Mouse (Mus musculus): ENCODE data around the gene Zfp638. TPM values are rescaled to one million over a fixed set of nuclear protein-coding genes. Genes with fewer than 3 reads are reported as not detected.
"Not testable (repeated sequence)": the region's sequence is repeated elsewhere in the genome, so short reads cannot be mapped to it uniquely, and the experiment has no call there.

The Zfp638 gene
- polyA plus RNA-seq, 2 experiments, result 55.4 to 61.8 TPM

DNA sequence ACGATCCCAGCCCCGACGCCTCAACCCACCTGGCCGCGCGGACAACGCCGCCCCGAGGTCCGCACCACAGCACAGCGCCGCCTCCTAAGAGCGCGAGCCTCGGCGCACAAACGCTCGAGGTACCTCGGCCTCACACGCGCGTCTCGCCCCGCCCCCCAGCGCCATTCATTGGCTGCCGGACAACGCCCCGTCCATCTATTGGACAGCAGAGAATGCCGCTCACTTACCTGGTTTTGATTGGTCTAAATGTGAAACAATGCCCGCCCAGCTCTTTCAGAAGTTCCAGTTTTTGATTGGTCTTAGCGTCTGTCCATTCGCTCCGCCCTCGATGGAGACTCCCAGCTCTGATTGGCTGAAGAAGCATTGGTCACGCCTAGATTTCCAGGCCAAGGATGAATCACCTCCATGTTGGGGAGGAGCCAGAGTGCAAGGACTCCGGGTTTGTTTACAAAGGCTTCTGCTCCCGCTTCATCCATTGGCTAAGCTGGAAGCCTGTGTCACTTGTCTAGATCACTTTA is 35.2 kb upstream of the Zfp638 start, which contains the start of gene Paip2b:
Gene Paip2b (minus strand): TSS at position 136 of the 518 bp plus-strand sequence.
- DNase-seq (ENCODE audit: low spot score), result peak; percentile 100

DNA sequence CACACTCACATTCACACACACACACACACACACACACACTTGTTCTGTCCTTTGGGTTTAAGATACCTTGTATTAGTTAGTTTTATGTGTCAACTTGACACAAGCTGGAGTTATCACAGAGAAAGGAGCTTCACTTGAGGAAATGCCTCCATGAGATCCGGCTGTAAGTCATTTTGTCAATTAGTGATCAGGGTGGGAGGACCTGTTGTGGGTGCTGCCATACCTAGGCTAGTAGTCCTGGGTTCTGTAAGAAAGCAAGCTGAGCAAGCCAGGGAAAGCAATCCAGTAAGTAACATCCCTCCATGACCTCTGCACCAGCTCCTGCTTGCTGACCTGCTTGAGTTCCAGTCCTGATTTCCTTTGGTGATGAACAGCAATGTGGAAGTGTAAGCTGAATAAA is 34.5 kb upstream of the Zfp638 start:
- not testable (repeated sequence) for H3K27ac ChIP-seq (replicated peaks; ENCODE audit: low read depth, low read length); H3K4me1 ChIP-seq (ENCODE audit: control insufficient read depth, insufficient read depth, low read length); DNase-seq (ENCODE audit: low spot score); H3K9me3 ChIP-seq (ENCODE audit: control insufficient read depth, low read length); H3K27me3 ChIP-seq (ENCODE audit: control insufficient read depth, insufficient read depth, low read length); ATAC-seq (ENCODE audit: low FRiP score, low read depth); H3K36me3 ChIP-seq (ENCODE audit: control insufficient read depth, insufficient read depth, low read length)
- H3K4me2 ChIP-seq (replicated peaks; ENCODE audit: low read depth, low read length, severe bottlenecking), result peak overlapping the region; percentile 56
- 59% methylated on average over 1 of the region's 1 CpGs for WGBS
- H3K9ac ChIP-seq (ENCODE audit: low read depth, low read length, severe bottlenecking), result 0 out of 2 replicates have a peak overlapping the region, but pooled peaks have one; percentile 36
- H3K4me3 ChIP-seq (replicated peaks; ENCODE audit: low read length), result peak overlapping the region; percentile 74

More for the DNA sequence above, 35.2 kb upstream of the Zfp638 start, which contains the start of gene Paip2b:
- Histone ChIP-seq H3K9me3 (ENCODE audit: control insufficient read depth, low read length) (no peaks in the 10 kb centered on the region), H3K27me3 (ENCODE audit: control insufficient read depth, insufficient read depth, low read length) (no peaks in the 10 kb centered on the region), H3K4me1 (ENCODE audit: control insufficient read depth, insufficient read depth, low read length) (peaks cover 7% of the 10 kb centered on the region), H3K9ac (ENCODE audit: low read depth, low read length, severe bottlenecking) (peak within 1 kb of the TSS; percentile 82), H3K27ac (replicated peaks; ENCODE audit: low read depth, low read length) (peak within 1 kb of the TSS; percentile 87), H3K4me2 (replicated peaks; ENCODE audit: low read depth, low read length, severe bottlenecking) (peak within 1 kb of the TSS; percentile 87), H3K36me3 (ENCODE audit: control insufficient read depth, insufficient read depth, low read length) (no peaks in the 10 kb centered on the region), H3K4me3 (replicated peaks; ENCODE audit: low read length) (peak within 1 kb of the TSS; percentile 74)
- peak; percentile 99 for ATAC-seq (ENCODE audit: low FRiP score, low read depth)
- under 1% methylated on average over 36 of the region's 37 CpGs for WGBS
- TF ChIP-seq POLR2A (IDR thresholded peaks at IDR 0.05; ENCODE audit: borderline replicate concordance, extremely low read depth, insufficient read depth, insufficient read length), result peak; percentile 95

DNA sequence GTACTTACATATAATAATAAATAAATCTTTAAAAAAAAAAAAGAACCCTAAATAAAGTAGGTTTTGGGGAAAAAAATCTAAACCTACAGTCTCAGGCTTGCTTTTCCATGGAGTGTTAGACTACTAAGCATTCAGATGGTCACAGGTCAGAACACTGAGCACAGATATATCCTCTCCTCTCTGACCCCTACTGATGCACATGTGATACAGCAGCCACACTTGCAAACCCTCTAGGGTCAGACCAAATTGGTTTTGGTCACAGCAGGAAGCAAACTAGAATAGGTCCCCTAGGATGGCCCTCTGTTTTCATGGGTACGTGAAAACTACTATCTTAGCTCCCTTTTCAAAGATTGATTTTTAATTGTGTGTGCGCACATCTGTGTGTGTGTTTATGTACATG is 30.1 kb upstream of the Zfp638 start:
- Histone ChIP-seq H3K27me3 (ENCODE audit: control insufficient read depth, insufficient read depth, low read length) (no peaks in the 10 kb centered on the region), H3K36me3 (ENCODE audit: control insufficient read depth, insufficient read depth, low read length) (no peaks in the 10 kb centered on the region), H3K4me1 (ENCODE audit: control insufficient read depth, insufficient read depth, low read length) (peaks cover 3% of the 10 kb centered on the region), H3K27ac (replicated peaks; ENCODE audit: low read depth, low read length) (no peak overlapping the region), H3K9ac (ENCODE audit: low read depth, low read length, severe bottlenecking) (no peak overlapping the region), H3K4me2 (replicated peaks; ENCODE audit: low read depth, low read length, severe bottlenecking) (no peak overlapping the region), H3K4me3 (replicated peaks; ENCODE audit: low read length) (no peak overlapping the region), H3K9me3 (ENCODE audit: control insufficient read depth, low read length) (no peaks in the 10 kb centered on the region)
- 86% methylated on average over 2 of the region's 2 CpGs for WGBS
- TF ChIP-seq POLR2A (IDR thresholded peaks at IDR 0.05; ENCODE audit: borderline replicate concordance, extremely low read depth, insufficient read depth, insufficient read length), result no peak
- DNase-seq (ENCODE audit: low spot score) (no peak), ATAC-seq (ENCODE audit: low FRiP score, low read depth) (no peak)

DNA sequence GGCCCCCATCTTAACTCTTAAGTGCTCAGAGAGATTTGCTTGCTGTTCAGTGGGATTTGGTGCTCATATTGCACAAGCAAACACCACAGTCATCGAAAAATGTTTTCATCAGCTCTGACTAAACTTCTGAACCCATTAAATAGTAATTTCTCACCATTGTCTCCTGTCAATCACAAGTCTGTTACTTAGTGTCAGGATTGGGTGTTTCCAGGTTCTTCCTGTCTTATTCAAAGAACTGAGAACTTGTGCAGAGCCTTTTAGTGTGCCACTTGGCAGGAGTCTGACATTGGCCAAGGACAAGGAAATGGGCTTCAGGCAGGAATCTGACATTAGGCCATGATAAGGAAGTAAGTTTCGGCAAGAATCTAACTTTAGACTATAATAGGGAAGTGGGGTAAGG is 28.9 kb upstream of the Zfp638 start:
- ATAC-seq (ENCODE audit: low FRiP score, low read depth) (no peak), DNase-seq (ENCODE audit: low spot score) (no peak)
- Histone ChIP-seq H3K4me3 (replicated peaks; ENCODE audit: low read length) (no peak overlapping the region), H3K4me2 (replicated peaks; ENCODE audit: low read depth, low read length, severe bottlenecking) (no peak overlapping the region), H3K9me3 (ENCODE audit: control insufficient read depth, low read length) (no peaks in the 10 kb centered on the region), H3K36me3 (ENCODE audit: control insufficient read depth, insufficient read depth, low read length) (no peaks in the 10 kb centered on the region), H3K9ac (ENCODE audit: low read depth, low read length, severe bottlenecking) (no peak overlapping the region), H3K27ac (replicated peaks; ENCODE audit: low read depth, low read length) (no peak overlapping the region), H3K27me3 (ENCODE audit: control insufficient read depth, insufficient read depth, low read length) (no peaks in the 10 kb centered on the region), H3K4me1 (ENCODE audit: control insufficient read depth, insufficient read depth, low read length) (no peaks in the 10 kb centered on the region)
- no peak for TF ChIP-seq POLR2A (IDR thresholded peaks at IDR 0.05; ENCODE audit: borderline replicate concordance, extremely low read depth, insufficient read depth, insufficient read length)
- WGBS, result 92% methylated on average over 2 of the region's 2 CpGs

DNA sequence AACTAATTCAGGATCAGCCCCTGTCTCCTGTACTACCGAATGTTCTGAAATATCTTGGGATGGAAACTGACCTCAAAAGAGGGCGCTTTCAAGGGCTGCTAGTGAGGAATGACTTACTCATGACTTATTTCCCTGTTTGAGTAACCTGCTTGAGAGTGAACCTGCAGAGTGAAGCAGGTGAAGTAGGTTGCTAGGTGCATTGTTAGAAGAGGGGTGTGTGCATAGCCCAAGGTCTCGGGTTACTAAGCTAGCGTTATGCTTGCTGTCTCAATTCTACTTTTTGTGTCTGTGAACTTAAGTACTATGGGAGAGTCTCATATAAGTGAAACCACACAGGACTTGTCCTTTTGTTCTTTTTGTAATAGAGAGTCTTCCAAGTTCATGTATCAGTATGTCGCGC is 26.8 kb upstream of the Zfp638 start:
- no peak overlapping the region for H3K4me2 ChIP-seq (replicated peaks; ENCODE audit: low read depth, low read length, severe bottlenecking)
- ATAC-seq (ENCODE audit: low FRiP score, low read depth) (no peak), DNase-seq (ENCODE audit: low spot score) (no peak)
- H3K4me1 ChIP-seq (ENCODE audit: control insufficient read depth, insufficient read depth, low read length), result no peaks in the 10 kb centered on the region
- H3K9me3 ChIP-seq (ENCODE audit: control insufficient read depth, low read length), result no peaks in the 10 kb centered on the region
- H3K4me3 ChIP-seq (replicated peaks; ENCODE audit: low read length), result no peak overlapping the region
- no peak for TF ChIP-seq POLR2A (IDR thresholded peaks at IDR 0.05; ENCODE audit: borderline replicate concordance, extremely low read depth, insufficient read depth, insufficient read length)
- 81% methylated on average over 6 of the region's 6 CpGs for WGBS
- H3K9ac ChIP-seq (ENCODE audit: low read depth, low read length, severe bottlenecking), result no peak overlapping the region
- no peaks in the 10 kb centered on the region for H3K36me3 ChIP-seq (ENCODE audit: control insufficient read depth, insufficient read depth, low read length)
- H3K27ac ChIP-seq (replicated peaks; ENCODE audit: low read depth, low read length), result no peak overlapping the region
- no peaks in the 10 kb centered on the region for H3K27me3 ChIP-seq (ENCODE audit: control insufficient read depth, insufficient read depth, low read length)

DNA sequence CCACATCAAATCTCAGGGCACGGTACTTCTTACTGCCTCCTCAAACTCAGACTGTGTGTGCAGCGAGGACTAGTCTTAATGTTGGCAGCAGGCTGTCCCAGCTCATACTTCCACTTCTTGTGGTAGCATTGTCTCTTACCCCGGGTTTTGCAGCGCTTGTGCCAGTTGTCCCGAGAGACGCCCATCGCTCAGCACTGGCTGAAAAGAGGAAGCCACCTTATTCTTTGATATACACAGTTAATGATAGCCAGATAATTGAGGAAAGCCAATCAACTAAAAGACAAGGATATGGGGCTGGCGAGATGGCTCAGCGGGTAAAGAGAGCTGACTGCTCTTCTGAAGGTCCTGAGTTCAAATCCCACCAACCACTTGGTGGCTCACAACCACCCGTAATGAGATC is 22.0 kb upstream of the Zfp638 start:
- H3K9me3 ChIP-seq (ENCODE audit: control insufficient read depth, low read length), result no peaks in the 10 kb centered on the region
- H3K27ac ChIP-seq (replicated peaks; ENCODE audit: low read depth, low read length), result no peak overlapping the region
- no peak overlapping the region for H3K4me3 ChIP-seq (replicated peaks; ENCODE audit: low read length)
- WGBS, result 91% methylated on average over 10 of the region's 10 CpGs
- no peaks in the 10 kb centered on the region for H3K36me3 ChIP-seq (ENCODE audit: control insufficient read depth, insufficient read depth, low read length)
- no peak for TF ChIP-seq POLR2A (IDR thresholded peaks at IDR 0.05; ENCODE audit: borderline replicate concordance, extremely low read depth, insufficient read depth, insufficient read length)
- H3K27me3 ChIP-seq (ENCODE audit: control insufficient read depth, insufficient read depth, low read length), result no peaks in the 10 kb centered on the region
- DNase-seq (ENCODE audit: low spot score), result no peak
- H3K4me1 ChIP-seq (ENCODE audit: control insufficient read depth, insufficient read depth, low read length), result no peaks in the 10 kb centered on the region
- no peak for ATAC-seq (ENCODE audit: low FRiP score, low read depth)
- no peak overlapping the region for H3K4me2 ChIP-seq (replicated peaks; ENCODE audit: low read depth, low read length, severe bottlenecking)
- H3K9ac ChIP-seq (ENCODE audit: low read depth, low read length, severe bottlenecking), result no peak overlapping the region

Measured in limb, embryonic 14.5 days (tissue).